Mouse (Mus musculus): Measurements from ENCODE around the gene Nmrk1. TPM values are rescaled to one million over a fixed set of nuclear protein-coding genes. Genes with fewer than 3 reads are reported as not detected.

Gene Nmrk1
- total and polyA plus RNA-seq, 2 experiments from 2014 or later: 3.6 to 4.8 TPM

GRCm38 (mm10) chr19:18659349-18659748 lies 27.6 kb downstream of the Nmrk1 start:
- Histone ChIP-seq H3K4me2 (ENCODE audit: low read depth) (no peak overlapping the region), H3K9ac (no peak overlapping the region), H3K9me3 (ENCODE audit: low read length) (no peaks in the 10 kb centered on the region), H3K27me3 (ENCODE audit: insufficient read depth, low read length) (no peaks in the 10 kb centered on the region), H3K27ac (ENCODE audit: low read depth, low read length) (no peak overlapping the region), H3K36me3 (ENCODE audit: insufficient read depth) (no peaks in the 10 kb centered on the region), H3K4me3 (ENCODE audit: low read depth, low read length) (no peak overlapping the region), H3K4me1 (ENCODE audit: insufficient read depth) (no peaks in the 10 kb centered on the region)
- no CpG with 5 or more reads among the region's 1 CpGs for WGBS
- DNase-seq: no peak
- TF ChIP-seq CTCF (IDR thresholded peaks at IDR 0.05; ENCODE audit: low read depth): no peak
- no peak for ATAC-seq

- H3K4me3 ChIP-seq (ENCODE audit: low read depth, low read length): no peak overlapping the region
- no peaks in the 10 kb centered on the region for H3K4me1 ChIP-seq (ENCODE audit: insufficient read depth)
- H3K9me3 ChIP-seq (ENCODE audit: low read length): no peaks in the 10 kb centered on the region
- H3K36me3 ChIP-seq (ENCODE audit: insufficient read depth): no peaks in the 10 kb centered on the region
- no peaks in the 10 kb centered on the region for H3K27me3 ChIP-seq (ENCODE audit: insufficient read depth, low read length)
- TF ChIP-seq CTCF (IDR thresholded peaks at IDR 0.05; ENCODE audit: low read depth): no peak
- 90% methylated on average over 3 of the region's 3 CpGs for WGBS
- no peak overlapping the region for H3K27ac ChIP-seq (ENCODE audit: low read depth, low read length)
- H3K9ac ChIP-seq: no peak overlapping the region
- DNase-seq (no peak), ATAC-seq (no peak)
- H3K4me2 ChIP-seq (ENCODE audit: low read depth): no peak overlapping the region
These were observed 28.7 kb downstream of the Nmrk1 start for GRCm38 (mm10) chr19:18660466-18660865.

GRCm38 (mm10) chr19:18661683-18662082 lies 29.9 kb downstream of the Nmrk1 start:
- H3K9me3 ChIP-seq (ENCODE audit: low read length): no peaks in the 10 kb centered on the region
- no peaks in the 10 kb centered on the region for H3K4me1 ChIP-seq (ENCODE audit: insufficient read depth)
- no peak overlapping the region for H3K9ac ChIP-seq
- DNase-seq (no peak), ATAC-seq (no peak)
- H3K27me3 ChIP-seq (ENCODE audit: insufficient read depth, low read length): no peaks in the 10 kb centered on the region
- TF ChIP-seq CTCF (IDR thresholded peaks at IDR 0.05; ENCODE audit: low read depth): no peak
- H3K4me3 ChIP-seq (ENCODE audit: low read depth, low read length): no peak overlapping the region
- no peak overlapping the region for H3K4me2 ChIP-seq (ENCODE audit: low read depth)
- no peak overlapping the region for H3K27ac ChIP-seq (ENCODE audit: low read depth, low read length)
- 43% methylated on average over 1 of the region's 1 CpGs for WGBS
- H3K36me3 ChIP-seq (ENCODE audit: insufficient read depth): no peaks in the 10 kb centered on the region

GRCm38 (mm10) chr19:18663904-18664303 lies 32.2 kb downstream of the Nmrk1 start:
- H3K4me3 ChIP-seq (ENCODE audit: low read depth, low read length): no peak overlapping the region
- H3K27ac ChIP-seq (ENCODE audit: low read depth, low read length): no peak overlapping the region
- no peaks in the 10 kb centered on the region for H3K27me3 ChIP-seq (ENCODE audit: insufficient read depth, low read length)
- H3K4me2 ChIP-seq (ENCODE audit: low read depth): no peak overlapping the region
- DNase-seq (no peak), ATAC-seq (no peak)
- H3K9me3 ChIP-seq (ENCODE audit: low read length): no peaks in the 10 kb centered on the region
- H3K36me3 ChIP-seq (ENCODE audit: insufficient read depth): no peaks in the 10 kb centered on the region
- 74% methylated on average over 2 of the region's 2 CpGs for WGBS
- H3K4me1 ChIP-seq (ENCODE audit: insufficient read depth): no peaks in the 10 kb centered on the region
- TF ChIP-seq CTCF (IDR thresholded peaks at IDR 0.05; ENCODE audit: low read depth): no peak
- H3K9ac ChIP-seq: no peak overlapping the region

DNA sequence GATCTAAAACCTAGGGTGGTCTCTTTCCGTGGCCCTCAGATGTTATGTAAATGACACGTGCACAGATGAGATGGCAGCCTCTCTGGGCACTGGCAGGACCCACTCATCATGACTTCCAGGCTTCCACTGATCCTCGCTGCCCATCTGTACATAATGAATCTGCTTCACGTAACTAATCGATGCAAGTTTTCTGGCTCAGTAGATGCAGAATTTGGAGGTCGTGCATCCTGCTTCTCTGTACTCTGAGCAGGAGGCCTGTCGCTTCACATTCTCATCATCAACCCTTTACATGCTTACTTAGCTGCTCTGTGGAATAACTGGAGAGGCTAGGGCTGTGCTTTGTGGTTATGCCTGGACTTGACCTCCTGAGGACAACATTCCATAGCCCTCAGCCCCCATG lies 35.2 kb downstream of the Nmrk1 start:
- ATAC-seq (no peak), DNase-seq (no peak)
- H3K9ac ChIP-seq: no peak overlapping the region
- no peak overlapping the region for H3K4me3 ChIP-seq (ENCODE audit: low read depth, low read length)
- no peak for TF ChIP-seq CTCF (IDR thresholded peaks at IDR 0.05; ENCODE audit: low read depth)
- no peak overlapping the region for H3K4me2 ChIP-seq (ENCODE audit: low read depth)
- H3K9me3 ChIP-seq (ENCODE audit: low read length): no peaks in the 10 kb centered on the region
- no peak overlapping the region for H3K27ac ChIP-seq (ENCODE audit: low read depth, low read length)
- WGBS: 78% methylated on average over 7 of the region's 7 CpGs
- no peaks in the 10 kb centered on the region for H3K27me3 ChIP-seq (ENCODE audit: insufficient read depth, low read length)
- H3K4me1 ChIP-seq (ENCODE audit: insufficient read depth): peaks cover 1% of the 10 kb centered on the region; the same call in 1 of the 2 replicates
- no peaks in the 10 kb centered on the region for H3K36me3 ChIP-seq (ENCODE audit: insufficient read depth)

GRCm38 (mm10) chr19:18669551-18669950 lies 37.8 kb downstream of the Nmrk1 start:
- TF ChIP-seq CTCF (IDR thresholded peaks at IDR 0.05; ENCODE audit: low read depth): no peak
- no peak overlapping the region for H3K4me2 ChIP-seq (ENCODE audit: low read depth)
- DNase-seq (no peak), ATAC-seq (no peak)
- peaks cover 17% of the 10 kb centered on the region for H3K4me1 ChIP-seq (ENCODE audit: insufficient read depth)
- H3K9ac ChIP-seq: no peak overlapping the region
- H3K9me3 ChIP-seq (ENCODE audit: low read length): no peaks in the 10 kb centered on the region
- H3K27me3 ChIP-seq (ENCODE audit: insufficient read depth, low read length): no peaks in the 10 kb centered on the region
- no peak overlapping the region for H3K27ac ChIP-seq (ENCODE audit: low read depth, low read length)
- H3K36me3 ChIP-seq (ENCODE audit: insufficient read depth): no peaks in the 10 kb centered on the region
- WGBS: 89% methylated on average over 7 of the region's 7 CpGs
- no peak overlapping the region for H3K4me3 ChIP-seq (ENCODE audit: low read depth, low read length)

GRCm38 (mm10) chr19:18670608-18671007 lies 38.9 kb downstream of the Nmrk1 start, which contains the start of gene Carnmt1:
TSS of gene Carnmt1 (plus strand) at chr19:18670764.
- DNase-seq (peak; percentile 99), ATAC-seq (peak; percentile 99)
- Histone ChIP-seq H3K9me3 (ENCODE audit: low read length) (no peaks in the 10 kb centered on the region), H3K4me2 (ENCODE audit: low read depth) (peak within 1 kb of the TSS; percentile 74), H3K4me1 (ENCODE audit: insufficient read depth) (peaks cover 17% of the 10 kb centered on the region), H3K27me3 (ENCODE audit: insufficient read depth, low read length) (no peaks in the 10 kb centered on the region), H3K9ac (peak within 1 kb of the TSS; percentile 68), H3K36me3 (ENCODE audit: insufficient read depth) (no peaks in the 10 kb centered on the region), H3K4me3 (ENCODE audit: low read depth, low read length) (peak within 1 kb of the TSS; percentile 63), H3K27ac (ENCODE audit: low read depth, low read length) (peak within 1 kb of the TSS; percentile 69)
- 2% methylated on average over 53 of the region's 58 CpGs for WGBS
- TF ChIP-seq CTCF (IDR thresholded peaks at IDR 0.05; ENCODE audit: low read depth): no peak

All from forebrain, postnatal 0 days (tissue).